Mouse (Mus musculus) testis, postnatal 14 days (tissue): Measurements from ENCODE around the gene Fam83c.
"Not testable (repeated sequence)": the region's sequence is repeated elsewhere in the genome, so short reads cannot be mapped to it uniquely, and the experiment has no call there.

Source experiments
- DNase-seq: peaks from one replicate; pipeline ENCODE4 v3.0.0; 2021; ENCODE audit warnings: low spot score

The Fam83c gene

DNA sequence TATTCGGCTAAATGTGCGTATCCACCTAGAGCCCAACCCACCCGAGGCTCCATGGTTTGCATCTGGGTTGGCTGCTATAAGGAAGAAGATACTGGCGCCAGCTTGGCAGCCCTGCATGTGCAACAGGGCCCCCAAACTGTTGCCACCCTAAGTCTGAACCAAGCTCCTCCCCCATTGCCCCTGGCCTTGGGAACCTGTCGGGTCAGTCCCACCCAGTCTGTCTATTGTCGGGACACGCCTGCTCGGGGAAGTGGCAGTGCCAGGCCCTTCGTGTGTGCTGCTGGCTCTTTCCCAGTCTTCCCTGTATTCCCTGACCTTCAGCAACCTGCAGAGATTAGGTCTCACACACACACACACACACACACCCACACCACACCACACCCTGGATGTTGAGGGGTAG is at the start of gene Fam83c:
TSS of gene Fam83c (minus strand) at position 123 of the 400 bp plus-strand sequence.
- no peak for DNase-seq

DNA sequence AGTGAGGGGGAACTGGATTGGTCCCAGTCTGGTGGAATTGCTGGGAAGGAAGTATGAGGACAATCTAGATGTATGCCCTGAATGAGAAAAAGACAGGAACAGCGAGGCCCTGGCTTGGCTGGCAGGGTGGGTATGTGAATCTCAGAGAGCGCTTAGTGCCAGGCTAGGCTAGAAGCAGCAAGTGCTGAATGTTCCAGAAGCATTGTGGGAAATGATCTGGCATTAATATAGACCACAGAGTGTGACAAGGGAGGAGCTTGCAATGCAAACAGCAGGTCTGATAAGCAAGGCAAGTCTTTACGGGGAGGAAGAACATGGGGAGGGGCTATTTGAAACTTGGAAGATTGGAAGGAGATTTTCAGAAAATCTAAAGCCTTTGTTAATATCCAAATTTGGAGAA is 47.4 kb upstream of the Fam83c start:
- no peak for DNase-seq

DNA sequence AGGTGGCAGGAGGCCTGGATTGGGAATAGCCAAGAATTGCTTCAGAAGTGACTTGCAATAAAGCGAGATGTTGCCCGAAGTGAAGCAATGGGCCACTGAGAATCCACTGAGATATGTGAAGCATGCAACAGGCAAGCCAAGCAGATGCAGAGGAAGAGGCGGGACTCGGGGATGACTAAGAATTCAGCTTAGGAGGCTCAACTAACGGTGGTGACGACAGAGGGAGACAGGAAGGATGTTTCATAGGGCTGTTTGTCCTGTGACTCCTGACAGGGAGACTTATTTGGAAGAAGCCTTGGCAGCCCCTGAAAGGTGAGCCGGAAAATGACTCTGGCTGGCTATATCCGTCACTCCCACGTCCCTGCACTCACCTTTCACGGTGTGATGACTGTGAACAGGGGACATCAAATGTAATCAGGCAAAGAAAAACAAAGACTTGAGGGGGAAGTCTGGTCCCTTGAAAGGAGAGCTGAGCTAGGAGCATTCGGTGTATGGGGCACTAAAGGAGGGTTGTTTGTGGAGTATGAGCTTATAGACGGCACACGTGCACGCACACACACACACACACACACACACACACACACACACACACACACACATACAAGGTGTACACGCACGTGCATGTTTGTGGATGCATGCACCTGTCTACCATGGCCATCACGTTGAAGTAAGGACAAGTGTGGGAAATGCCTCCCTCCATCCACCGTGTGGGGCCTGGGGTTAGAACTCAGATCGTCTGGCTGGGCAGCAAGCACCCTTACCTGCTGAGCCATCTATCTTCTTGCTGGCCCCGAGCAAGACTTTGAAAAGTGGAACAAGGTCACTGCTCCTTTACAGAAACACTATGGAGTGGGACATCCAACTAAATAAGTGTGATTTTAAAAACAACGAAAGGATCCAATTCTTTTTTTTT is 44.6 kb upstream of the Fam83c start:
- no peak for DNase-seq

DNA sequence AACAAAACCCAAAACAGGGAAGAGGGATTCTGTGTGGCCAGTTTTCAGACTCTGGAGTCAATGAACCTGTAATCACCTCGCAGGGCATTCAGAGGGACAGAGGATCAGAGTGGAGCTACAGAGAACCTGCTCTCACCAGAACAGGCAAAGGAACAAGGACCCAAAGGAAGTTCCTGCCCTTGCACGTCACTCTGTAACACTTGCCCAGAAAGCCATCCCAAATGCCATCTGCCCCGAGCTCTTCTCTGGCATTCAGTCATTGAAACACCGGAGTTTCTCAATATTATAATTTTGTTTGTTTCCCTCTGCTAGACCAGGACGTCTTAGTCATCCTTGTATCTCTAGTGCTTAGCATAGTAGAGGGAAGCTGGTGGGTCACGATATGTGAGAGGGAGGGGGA is 39.0 kb upstream of the Fam83c start:
- DNase-seq: no peak

DNA sequence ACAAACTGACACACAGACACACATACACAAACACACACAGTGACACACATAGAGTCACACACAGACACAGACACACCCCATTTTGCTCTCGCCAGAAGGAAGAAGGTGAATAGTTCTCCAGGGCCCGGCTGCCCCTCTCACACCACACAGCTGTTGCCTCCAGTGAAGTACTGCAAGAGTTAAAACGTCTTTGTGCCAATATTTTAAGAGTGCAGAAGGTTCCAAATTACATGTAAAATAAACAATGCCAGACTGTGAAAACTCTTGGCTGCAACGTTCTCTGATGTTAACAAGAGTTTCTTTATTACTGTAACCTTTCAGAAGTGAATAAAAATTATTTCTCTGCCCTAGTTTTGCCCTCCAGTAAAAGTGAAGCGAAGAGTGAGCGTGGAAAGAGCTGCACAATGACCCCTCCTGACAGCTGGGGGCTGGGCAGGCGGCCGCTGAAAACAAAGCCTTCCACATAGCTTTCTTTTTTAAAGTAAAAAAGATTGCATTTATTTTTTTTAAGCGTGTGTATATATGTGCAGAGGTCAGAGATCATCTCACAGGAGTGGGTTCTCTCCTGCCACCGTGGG is 38.4 kb upstream of the Fam83c start:
- no peak for DNase-seq

DNA sequence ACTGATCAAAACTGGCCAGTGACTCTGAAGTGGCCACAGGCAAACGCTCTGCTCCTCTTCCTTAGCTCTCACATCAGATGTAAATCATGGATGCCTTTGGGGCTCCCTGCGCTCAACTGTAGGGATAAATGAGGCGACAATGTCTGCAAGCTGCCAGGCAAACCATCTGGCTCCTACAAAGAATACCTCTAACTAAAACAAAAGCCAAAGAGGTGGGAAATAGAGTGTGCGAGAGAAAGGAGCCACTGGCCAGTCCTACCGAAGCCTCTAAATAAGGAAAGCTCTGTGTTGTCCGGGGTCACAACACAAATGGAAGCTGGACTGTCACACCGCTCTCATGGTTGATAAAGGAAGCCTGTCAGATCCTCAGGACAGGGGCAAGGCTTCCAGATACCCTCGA is 37.8 kb upstream of the Fam83c start:
- no peak for DNase-seq

DNA sequence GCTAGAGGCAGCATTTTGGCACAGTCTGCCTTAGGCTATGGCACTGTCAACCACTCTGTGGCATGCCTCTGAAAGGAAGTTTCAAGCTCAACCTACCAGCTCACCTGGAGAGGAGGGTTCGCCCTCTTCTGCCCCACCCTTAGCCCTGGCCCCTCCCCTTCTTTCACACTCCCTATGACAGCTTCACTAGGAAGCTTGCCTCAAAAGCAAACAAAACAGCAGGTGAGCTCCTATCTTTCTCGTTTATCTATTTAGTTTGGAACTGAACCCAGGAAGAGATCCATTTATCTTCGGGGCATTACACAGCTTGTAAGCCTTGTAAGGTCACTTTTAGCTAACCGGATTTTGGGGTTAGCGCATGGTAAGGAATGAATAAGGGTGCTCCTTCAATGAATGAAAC is 35.1 kb upstream of the Fam83c start:
- no peak for DNase-seq

DNA sequence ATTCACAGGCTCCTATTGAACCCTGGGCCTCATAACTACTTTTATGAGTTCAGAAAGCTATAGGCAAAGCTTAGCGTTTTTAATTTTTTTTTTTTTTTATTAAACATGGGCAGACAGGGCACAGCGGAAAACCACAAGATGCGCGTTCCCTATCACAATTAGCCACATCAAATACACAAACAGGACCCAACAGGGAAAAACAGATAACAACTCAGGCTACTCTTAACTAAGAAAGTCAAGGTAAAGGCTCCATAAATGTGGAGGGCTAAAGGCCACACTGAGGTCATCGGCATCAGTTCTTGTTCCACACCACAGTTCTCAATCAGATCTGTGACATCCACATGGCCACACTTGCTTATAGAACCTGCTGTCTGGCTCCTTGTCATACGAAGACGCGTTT is 33.7 kb upstream of the Fam83c start:
- no peak for DNase-seq

DNA sequence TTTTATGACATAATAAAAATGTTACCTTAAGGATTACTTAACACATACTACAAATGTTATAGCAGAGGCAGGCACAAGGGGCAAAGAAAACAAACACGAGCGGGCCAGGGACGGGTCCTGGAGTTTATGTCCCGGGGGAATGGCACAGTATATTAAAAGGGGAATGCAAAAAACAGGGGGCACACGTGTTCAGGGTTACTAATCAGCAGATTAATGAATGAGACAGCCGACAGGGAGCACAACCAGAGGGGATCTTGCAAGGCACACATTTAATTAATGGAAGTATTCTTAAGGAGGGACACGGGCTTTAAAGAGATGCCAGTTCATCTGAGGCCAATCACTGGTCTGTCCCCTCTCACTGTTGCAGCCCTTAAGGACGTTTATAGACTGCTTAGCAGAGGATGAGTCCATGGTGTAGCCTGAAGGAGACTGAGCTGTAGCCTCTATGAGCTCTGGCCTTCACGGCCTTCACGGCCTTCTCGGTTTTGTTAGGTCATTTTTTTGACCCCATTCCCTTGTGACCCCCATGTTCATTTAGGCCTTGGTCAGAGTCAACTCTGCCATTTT is 28.7 kb upstream of the Fam83c start:
- DNase-seq: no peak

- no peak for DNase-seq
Observed at GRCm38 (mm10) chr2:155862573-155863300, 28.1 kb upstream of the Fam83c start.

GRCm38 (mm10) chr2:155861581-155861980 is 26.9 kb upstream of the Fam83c start:
- DNase-seq: no peak

GRCm38 (mm10) chr2:155860102-155860501 is 25.4 kb upstream of the Fam83c start:
- DNase-seq: no peak

DNA sequence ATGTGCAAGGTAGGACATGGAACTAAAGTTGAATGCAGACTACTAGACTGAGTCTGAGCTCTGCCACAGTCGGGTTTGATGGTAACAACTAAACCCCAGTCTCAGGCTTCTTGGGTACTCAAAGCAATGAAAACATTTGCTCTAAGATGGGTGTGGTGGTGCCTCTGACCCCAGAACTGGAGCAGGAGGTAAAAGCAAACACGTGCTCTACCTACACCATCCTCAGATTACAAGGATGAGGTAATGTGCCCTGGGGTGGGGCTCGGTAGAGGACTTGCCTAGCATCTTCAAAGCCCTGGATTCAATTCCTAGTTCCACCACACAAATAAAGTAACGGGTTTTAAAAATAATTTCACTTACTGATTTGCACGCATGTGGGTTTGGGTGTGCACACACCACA is 17.9 kb upstream of the Fam83c start:
- no peak for DNase-seq

- DNase-seq: no peak
Observed at GRCm38 (mm10) chr2:155850120-155850519, 15.5 kb upstream of the Fam83c start.

- no peak for DNase-seq
Observed at GRCm38 (mm10) chr2:155849464-155849863, 14.8 kb upstream of the Fam83c start.

- DNase-seq: peak; percentile 64
Observed at GRCm38 (mm10) chr2:155848291-155848690, 13.6 kb upstream of the Fam83c start.

DNA sequence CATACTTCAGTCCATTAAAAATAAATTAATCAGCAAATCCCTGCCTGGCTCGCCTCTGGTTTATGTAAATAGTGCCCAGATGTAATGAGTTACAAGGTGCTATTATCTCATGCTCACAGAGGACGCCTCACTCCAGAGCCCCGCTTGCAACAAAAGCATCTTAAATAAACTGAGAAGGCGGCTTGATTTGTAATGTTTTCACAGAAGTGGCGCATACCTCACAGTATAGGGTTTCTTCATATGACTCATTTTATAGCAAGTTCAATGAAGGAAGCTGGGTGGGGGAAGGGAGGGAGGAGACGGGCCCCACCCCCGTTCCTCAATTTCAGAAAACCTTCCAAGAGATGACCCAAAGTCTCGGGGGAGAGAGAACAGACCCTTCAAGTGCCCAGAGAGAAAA is 12.3 kb upstream of the Fam83c start:
- DNase-seq: no peak

DNA sequence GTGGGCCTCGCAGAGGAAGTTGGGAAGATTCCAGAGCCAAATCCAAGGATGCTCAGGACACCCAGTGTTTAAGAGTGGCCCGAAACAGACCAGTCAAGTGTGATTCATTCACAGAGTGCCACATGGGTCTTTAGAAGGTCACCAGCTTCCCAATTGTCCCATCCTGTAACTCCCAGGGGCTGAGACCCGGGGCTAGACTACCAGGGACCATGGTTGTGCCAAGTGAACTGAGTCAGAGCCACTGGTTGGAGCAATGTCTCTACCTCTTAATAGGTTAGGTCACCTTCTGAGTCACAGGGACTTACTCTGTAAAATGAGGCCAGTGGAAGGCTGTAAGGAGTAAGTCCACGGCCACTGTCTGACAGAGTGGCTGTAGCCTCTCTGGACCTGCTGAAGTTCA is 4.3 kb upstream of the Fam83c start:
- no peak for DNase-seq

DNA sequence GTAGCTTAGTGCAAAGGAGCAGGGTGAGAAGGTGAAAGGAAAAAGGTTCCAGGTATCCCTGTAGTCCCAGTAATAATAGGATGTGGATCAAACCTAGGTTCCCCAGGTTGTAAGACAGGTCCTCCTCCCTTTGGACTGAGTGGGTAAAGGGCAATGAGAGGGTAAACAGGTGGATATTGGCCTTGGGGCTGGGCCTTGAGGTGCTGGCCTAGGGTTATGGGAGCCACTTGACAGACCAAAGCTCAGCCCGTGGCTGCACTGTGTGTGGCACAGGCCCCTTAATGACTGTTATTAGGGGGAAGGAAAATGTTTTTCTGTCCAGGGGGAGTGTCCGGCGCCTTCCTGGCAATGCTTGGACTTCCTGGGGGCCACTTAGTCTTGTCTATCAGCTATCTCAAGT is 3.3 kb upstream of the Fam83c start:
- DNase-seq: no peak

GRCm38 (mm10) chr2:155832087-155832486 is 2.6 kb downstream of the Fam83c start:
- DNase-seq: not testable (repeated sequence)

DNA sequence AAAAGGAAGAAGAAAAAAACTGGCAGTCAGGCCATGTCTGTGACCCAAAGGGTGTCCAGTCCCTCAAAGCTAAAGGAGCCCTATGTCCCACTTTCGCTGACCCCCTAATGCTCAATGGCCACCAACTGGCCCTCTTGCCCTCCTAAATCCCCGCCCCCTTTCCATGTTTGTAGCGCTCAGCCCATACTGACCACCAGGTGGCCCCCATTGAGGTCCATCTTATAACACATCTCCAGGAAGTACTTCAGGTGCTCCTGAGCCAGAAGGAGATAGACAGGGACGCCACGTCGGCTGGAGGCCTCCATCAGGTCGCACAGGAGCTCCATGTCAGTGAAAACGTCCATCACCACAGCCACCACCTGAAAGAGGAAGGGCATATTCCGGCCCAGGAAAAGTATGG is 3.4 kb downstream of the Fam83c start:
- DNase-seq: no peak

DNA sequence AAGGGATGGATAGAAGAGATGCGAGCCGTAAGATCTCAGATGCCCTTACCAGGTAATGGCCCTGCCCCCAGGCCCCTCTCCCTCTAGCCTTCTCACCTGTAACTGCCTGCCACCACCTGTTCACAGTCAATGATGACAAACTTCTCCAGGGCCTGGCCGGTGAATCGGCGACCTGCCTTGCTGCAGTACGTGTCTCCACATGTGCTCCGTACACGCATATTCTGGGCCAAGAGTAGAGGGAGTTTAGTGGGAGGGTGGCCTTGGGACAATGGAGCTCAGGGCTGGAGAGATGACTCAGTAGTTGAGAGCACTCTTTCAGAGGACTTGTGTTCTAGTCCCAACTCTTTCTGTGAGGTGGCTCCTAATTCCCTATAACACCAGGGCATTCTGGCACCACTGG is 3.8 kb downstream of the Fam83c start:
- no peak for DNase-seq
